Mouse (Mus musculus) frontal cortex, postnatal 36 days (tissue): ENCODE data around the gene Gm10310.
"Not testable (repeated sequence)": the region's sequence is repeated elsewhere in the genome, so short reads cannot be mapped to it uniquely, and the experiment has no call there.

ENCODE experiments used
- DNase-seq, 2 experiments: peaks; one replicate each; pipeline ENCODE4 v3.0.0; 2022; ENCODE audit warnings: low spot score in 2 of 2

The Gm10310 gene

DNA sequence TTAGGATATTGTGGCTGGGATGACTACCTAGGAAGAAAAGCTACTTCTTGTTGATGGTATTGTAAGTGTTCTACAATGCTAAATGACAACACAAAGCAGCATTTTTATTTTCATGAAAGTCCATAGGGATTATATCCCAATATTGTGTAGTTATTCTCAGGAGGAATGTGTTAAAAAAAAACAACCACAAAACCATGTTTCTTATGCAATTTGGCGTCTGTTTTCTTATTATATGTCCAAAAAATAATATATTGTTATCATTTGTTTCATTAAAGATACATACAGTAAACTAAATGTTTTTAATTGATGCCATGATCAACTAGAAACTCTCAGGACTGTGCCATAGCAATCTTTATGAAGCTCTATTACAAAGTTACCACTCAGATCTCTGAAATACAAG lies at the start of gene Gm10310:
TSS of gene Gm10310 (minus strand) at position 101 of the 400 bp plus-strand sequence.
- DNase-seq: not testable (repeated sequence)

DNA sequence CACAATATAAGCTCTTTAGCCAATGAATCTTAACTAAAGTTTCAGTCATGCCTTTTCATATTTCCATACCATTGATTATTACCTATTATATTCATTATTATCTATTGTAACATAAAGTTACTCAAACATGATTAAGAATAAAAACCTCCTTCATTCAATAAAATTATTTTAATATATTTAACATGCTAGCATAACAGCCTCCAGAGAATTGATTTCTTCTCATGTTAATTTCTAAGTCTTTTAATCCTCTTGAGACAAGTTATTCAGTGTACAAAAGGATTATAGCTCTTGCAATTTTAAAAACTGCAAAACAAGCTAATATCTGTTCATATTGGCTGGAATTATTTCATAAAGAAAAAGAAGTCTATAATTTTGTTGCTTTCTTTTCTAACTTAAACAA lies 45.2 kb upstream of the Gm10310 start, which contains the start of gene Olfr821:
TSS of gene Olfr821 (plus strand) at position 301 of the 400 bp plus-strand sequence.
- no peak for DNase-seq

DNA sequence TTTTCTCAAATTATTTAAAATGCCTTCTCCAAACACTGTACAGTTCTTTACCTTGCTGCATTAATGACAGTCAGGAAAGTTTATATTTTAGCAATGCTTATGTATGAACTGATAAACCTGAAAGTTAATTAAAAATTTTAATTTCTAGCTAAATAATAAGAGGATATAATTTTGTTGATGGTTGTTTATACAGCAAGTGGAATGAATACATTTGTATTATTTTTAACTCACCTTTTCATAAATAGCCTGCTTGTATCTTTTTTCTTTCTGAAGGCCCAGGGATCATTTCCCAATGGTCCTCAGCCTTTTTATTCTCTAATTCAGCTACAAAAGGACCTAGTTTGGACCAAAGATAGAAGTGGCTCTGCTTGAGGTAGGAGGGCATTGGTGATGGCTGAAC lies 27.5 kb upstream of the Gm10310 start, which contains the start of gene Olfr820:
TSS of gene Olfr820 (plus strand) at position 301 of the 400 bp plus-strand sequence.
- DNase-seq: no peak

DNA sequence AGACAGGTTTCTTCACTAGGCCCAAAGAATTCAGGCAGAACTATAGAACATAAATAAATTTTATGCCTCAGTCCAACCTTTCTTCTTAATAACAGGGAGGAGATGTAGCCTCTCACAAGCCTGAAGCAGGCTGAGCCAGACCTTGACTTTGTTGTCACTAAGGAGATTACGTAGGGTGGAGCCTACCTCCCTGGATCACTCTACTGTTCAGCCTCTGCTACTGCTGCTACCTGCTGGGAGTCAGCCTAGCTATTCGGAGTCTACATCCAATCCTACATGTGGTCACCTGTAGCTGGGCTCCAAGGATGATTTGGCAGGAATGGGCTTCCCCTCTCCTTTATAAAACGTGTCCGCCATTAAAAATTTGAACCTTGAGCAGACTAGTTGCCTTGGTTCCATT lies 20.5 kb upstream of the Gm10310 start:
- DNase-seq: not testable (repeated sequence)

DNA sequence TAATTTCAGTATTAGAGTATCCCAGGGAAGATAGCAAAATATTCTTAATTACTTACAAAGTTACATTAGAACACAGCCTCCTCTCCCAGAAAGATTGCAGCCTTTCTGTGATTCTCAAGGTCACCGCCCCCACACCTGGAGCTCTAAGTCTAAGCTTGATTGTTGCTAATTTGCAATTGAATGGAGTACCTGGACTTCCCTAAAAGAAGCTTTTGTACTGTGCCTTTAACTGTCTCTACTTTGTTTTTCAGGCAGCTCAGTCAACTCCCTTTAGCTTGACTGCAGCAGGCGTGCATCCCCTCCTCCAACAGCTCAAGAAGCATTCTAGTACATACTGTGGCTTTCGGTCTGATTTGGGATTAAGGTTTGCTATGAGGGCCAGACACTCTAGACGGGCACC lies 19.2 kb upstream of the Gm10310 start:
- DNase-seq: not testable (repeated sequence)

DNA sequence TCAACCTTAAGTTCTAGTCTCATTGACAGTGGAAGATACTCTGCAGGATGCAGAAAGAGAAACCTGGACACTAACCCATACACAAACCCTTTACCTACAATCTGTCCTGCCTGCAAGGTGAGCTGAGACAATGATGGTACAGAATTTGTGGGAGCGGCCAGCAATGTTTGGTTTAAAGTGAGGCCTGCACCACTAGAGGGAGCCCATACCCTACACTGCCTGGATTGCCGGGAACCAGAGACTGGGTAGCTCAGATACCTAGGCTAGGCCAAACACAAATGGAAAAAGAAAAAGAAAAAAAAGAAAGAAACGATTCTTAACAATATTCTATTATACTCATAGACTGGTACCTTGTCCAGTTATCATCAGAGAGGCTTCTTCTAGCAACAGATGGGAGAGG lies 3.0 kb downstream of the Gm10310 start:
- not testable (repeated sequence) for DNase-seq

DNA sequence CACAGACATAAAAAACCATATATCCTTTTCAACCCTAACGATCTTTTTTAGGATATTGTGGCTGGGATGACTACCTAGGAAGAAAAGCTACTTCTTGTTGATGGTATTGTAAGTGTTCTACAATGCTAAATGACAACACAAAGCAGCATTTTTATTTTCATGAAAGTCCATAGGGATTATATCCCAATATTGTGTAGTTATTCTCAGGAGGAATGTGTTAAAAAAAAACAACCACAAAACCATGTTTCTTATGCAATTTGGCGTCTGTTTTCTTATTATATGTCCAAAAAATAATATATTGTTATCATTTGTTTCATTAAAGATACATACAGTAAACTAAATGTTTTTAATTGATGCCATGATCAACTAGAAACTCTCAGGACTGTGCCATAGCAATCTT lies 8.8 kb downstream of the Gm10310 start, which contains the start of gene Olfr247:
TSS of gene Olfr247 (minus strand) at position 101 of the 400 bp plus-strand sequence.
- not testable (repeated sequence) for DNase-seq

DNA sequence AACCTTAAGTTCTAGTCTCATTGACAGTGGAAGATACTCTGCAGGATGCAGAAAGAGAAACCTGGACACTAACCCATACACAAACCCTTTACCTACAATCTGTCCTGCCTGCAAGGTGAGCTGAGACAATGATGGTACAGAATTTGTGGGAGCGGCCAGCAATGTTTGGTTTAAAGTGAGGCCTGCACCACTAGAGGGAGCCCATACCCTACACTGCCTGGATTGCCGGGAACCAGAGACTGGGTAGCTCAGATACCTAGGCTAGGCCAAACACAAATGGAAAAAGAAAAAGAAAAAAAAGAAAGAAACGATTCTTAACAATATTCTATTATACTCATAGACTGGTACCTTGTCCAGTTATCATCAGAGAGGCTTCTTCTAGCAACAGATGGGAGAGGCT lies 11.9 kb downstream of the Gm10310 start:
- DNase-seq: not testable (repeated sequence)

DNA sequence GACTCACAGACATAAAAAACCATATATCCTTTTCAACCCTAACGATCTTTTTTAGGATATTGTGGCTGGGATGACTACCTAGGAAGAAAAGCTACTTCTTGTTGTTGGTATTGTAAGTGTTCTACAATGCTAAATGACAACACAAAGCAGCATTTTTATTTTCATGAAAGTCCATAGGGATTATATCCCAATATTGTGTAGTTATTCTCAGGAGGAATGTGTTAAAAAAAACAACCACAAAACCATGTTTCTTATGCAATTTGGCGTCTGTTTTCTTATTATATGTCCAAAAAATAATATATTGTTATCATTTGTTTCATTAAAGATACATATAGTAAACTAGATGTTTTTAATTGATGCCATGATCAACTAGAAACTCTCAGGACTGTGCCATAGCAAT lies 17.7 kb downstream of the Gm10310 start, which contains the start of gene Olfr819:
TSS of gene Olfr819 (minus strand) at position 101 of the 400 bp plus-strand sequence.
- not testable (repeated sequence) for DNase-seq

DNA sequence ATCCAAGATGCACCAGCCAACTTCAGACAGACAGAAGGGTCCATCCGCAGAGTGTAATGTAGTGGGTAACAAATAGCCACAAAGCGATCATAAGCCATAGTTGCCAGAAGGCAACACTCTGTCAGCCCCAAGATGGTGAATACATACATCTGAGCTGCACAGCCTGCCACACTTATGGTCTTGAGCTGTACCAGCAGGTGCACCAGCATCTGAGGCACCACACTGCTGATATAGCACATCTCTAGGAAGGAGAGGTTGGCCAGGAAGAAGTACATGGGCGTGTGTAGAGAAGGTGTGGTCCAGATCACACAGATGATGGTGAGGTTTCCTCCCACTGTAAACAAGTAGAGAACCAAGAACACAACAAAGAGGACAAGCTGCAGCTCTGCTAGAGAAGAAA lies 18.6 kb downstream of the Gm10310 start:
- DNase-seq: not testable (repeated sequence)

DNA sequence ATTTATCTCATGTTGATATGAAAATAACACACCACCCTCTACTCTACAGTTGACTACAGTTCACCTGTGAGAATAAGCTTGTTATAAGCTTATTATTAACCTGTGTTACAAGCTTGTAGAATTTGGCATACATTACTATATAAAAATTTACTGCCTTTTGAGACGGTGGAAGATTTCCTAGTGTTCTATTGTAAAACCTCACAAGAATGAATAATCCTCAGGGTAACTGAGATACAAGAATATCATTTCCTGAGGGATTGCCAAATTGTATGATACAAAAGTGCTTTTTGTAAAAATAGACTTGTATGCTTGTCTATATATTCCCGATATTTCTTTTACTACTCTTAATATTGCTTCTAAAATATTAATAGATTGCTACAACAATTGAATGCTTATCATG lies 35.9 kb downstream of the Gm10310 start, which contains the start of gene Olfr818:
TSS of gene Olfr818 (minus strand) at position 101 of the 400 bp plus-strand sequence.
- no peak for DNase-seq
